Mouse (Mus musculus): ENCODE data around the gene Kirrel3. TPM values are rescaled to one million over a fixed set of nuclear protein-coding genes. Genes with fewer than 3 reads are reported as not detected.

Kirrel3 gene
- polyA plus RNA-seq, 1 experiment from 2014 or later, result 2.2 TPM

GRCm38 (mm10) chr9:34825089-34825400, 339.4 kb downstream of the Kirrel3 start:
- Histone ChIP-seq H3K9ac (no peak overlapping the region), H3K27ac (no peak overlapping the region), H3K4me3 (replicated peaks) (no peak overlapping the region), H3K4me2 (replicated peaks) (no peak overlapping the region), H3K36me3 (no peaks in the 10 kb centered on the region), H3K27me3 (replicated peaks) (no peaks in the 10 kb centered on the region), H3K9me3 (no peaks in the 10 kb centered on the region), H3K4me1 (replicated peaks) (no peaks in the 10 kb centered on the region)
- no peak for ATAC-seq
- 61% methylated on average over 2 of the region's 2 CpGs for WGBS

GRCm38 (mm10) chr9:34825402-34826008, 339.8 kb downstream of the Kirrel3 start:
- Histone ChIP-seq H3K4me1 (replicated peaks) (no peaks in the 10 kb centered on the region), H3K27me3 (replicated peaks) (no peaks in the 10 kb centered on the region), H3K4me3 (replicated peaks) (no peak overlapping the region), H3K9ac (no peak overlapping the region), H3K27ac (no peak overlapping the region), H3K36me3 (no peaks in the 10 kb centered on the region), H3K4me2 (replicated peaks) (no peak overlapping the region), H3K9me3 (no peaks in the 10 kb centered on the region)
- WGBS, result 68% methylated on average over 11 of the region's 11 CpGs
- ATAC-seq, result no peak

- 42% methylated on average over 3 of the region's 3 CpGs for WGBS
- H3K9me3 ChIP-seq, result no peaks in the 10 kb centered on the region
- no peak overlapping the region for H3K27ac ChIP-seq
- no peak overlapping the region for H3K4me2 ChIP-seq (replicated peaks)
- H3K4me3 ChIP-seq (replicated peaks), result no peak overlapping the region
- no peak overlapping the region for H3K9ac ChIP-seq
- H3K4me1 ChIP-seq (replicated peaks), result no peaks in the 10 kb centered on the region
- no peaks in the 10 kb centered on the region for H3K36me3 ChIP-seq
- no peaks in the 10 kb centered on the region for H3K27me3 ChIP-seq (replicated peaks)
- no peak for ATAC-seq
These were observed 345.0 kb downstream of the Kirrel3 start for GRCm38 (mm10) chr9:34830696-34831095.

- Histone ChIP-seq H3K9me3 (no peaks in the 10 kb centered on the region), H3K27me3 (replicated peaks) (no peaks in the 10 kb centered on the region), H3K4me3 (replicated peaks) (no peak overlapping the region), H3K36me3 (no peaks in the 10 kb centered on the region), H3K4me1 (replicated peaks) (no peaks in the 10 kb centered on the region), H3K4me2 (replicated peaks) (no peak overlapping the region), H3K9ac (no peak overlapping the region), H3K27ac (no peak overlapping the region)
- 69% methylated on average over 2 of the region's 2 CpGs for WGBS
- no peak for ATAC-seq
These were observed 351.1 kb downstream of the Kirrel3 start for GRCm38 (mm10) chr9:34836801-34837200.

- no peak overlapping the region for H3K4me3 ChIP-seq (replicated peaks)
- no peak overlapping the region for H3K27ac ChIP-seq
- no peaks in the 10 kb centered on the region for H3K27me3 ChIP-seq (replicated peaks)
- no peak overlapping the region for H3K9ac ChIP-seq
- no peaks in the 10 kb centered on the region for H3K36me3 ChIP-seq
- H3K4me2 ChIP-seq (replicated peaks), result no peak overlapping the region
- 44% methylated on average over 10 of the region's 10 CpGs for WGBS
- H3K9me3 ChIP-seq, result no peaks in the 10 kb centered on the region
- no peaks in the 10 kb centered on the region for H3K4me1 ChIP-seq (replicated peaks)
- ATAC-seq, result no peak
These were observed 352.2 kb downstream of the Kirrel3 start for GRCm38 (mm10) chr9:34837700-34838462.

- 76% methylated on average over 10 of the region's 10 CpGs for WGBS
- Histone ChIP-seq H3K4me2 (replicated peaks) (no peak overlapping the region), H3K4me1 (replicated peaks) (no peaks in the 10 kb centered on the region), H3K4me3 (replicated peaks) (no peak overlapping the region), H3K27ac (no peak overlapping the region), H3K9ac (no peak overlapping the region), H3K36me3 (no peaks in the 10 kb centered on the region), H3K9me3 (no peaks in the 10 kb centered on the region), H3K27me3 (replicated peaks) (0 out of 2 replicates have a peak, but pooled peaks cover 3% of the 10 kb centered on the region)
- no peak for ATAC-seq
These were observed 357.7 kb downstream of the Kirrel3 start for GRCm38 (mm10) chr9:34843275-34843965.

- Histone ChIP-seq H3K36me3 (no peaks in the 10 kb centered on the region), H3K27ac (no peak overlapping the region), H3K4me3 (replicated peaks) (no peak overlapping the region), H3K9ac (no peak overlapping the region), H3K4me2 (replicated peaks) (no peak overlapping the region), H3K4me1 (replicated peaks) (no peaks in the 10 kb centered on the region), H3K9me3 (no peaks in the 10 kb centered on the region), H3K27me3 (replicated peaks) (0 out of 2 replicates have a peak, but pooled peaks cover 3% of the 10 kb centered on the region)
- 41% methylated on average over 1 of the region's 1 CpGs for WGBS
- ATAC-seq, result no peak
These were observed 360.7 kb downstream of the Kirrel3 start for GRCm38 (mm10) chr9:34846440-34846839.

- Histone ChIP-seq H3K4me1 (replicated peaks) (no peaks in the 10 kb centered on the region), H3K27me3 (replicated peaks) (0 out of 2 replicates have a peak, but pooled peaks cover 3% of the 10 kb centered on the region), H3K27ac (no peak overlapping the region), H3K9me3 (no peaks in the 10 kb centered on the region), H3K36me3 (no peaks in the 10 kb centered on the region), H3K4me3 (replicated peaks) (no peak overlapping the region), H3K9ac (no peak overlapping the region), H3K4me2 (replicated peaks) (no peak overlapping the region)
- 57% methylated on average over 5 of the region's 5 CpGs for WGBS
- ATAC-seq, result no peak
These were observed 362.0 kb downstream of the Kirrel3 start for GRCm38 (mm10) chr9:34847664-34848063.

GRCm38 (mm10) chr9:34851136-34851535, 365.4 kb downstream of the Kirrel3 start:
- H3K27ac ChIP-seq, result no peak overlapping the region
- 85% methylated on average over 4 of the region's 4 CpGs for WGBS
- no peak overlapping the region for H3K4me3 ChIP-seq (replicated peaks)
- no peaks in the 10 kb centered on the region for H3K27me3 ChIP-seq (replicated peaks)
- H3K36me3 ChIP-seq, result no peaks in the 10 kb centered on the region
- no peak for ATAC-seq
- H3K9me3 ChIP-seq, result no peaks in the 10 kb centered on the region
- no peak overlapping the region for H3K4me2 ChIP-seq (replicated peaks)
- H3K9ac ChIP-seq, result no peak overlapping the region
- no peaks in the 10 kb centered on the region for H3K4me1 ChIP-seq (replicated peaks)

- Histone ChIP-seq H3K27me3 (replicated peaks) (no peaks in the 10 kb centered on the region), H3K4me3 (replicated peaks) (no peak overlapping the region), H3K9ac (no peak overlapping the region), H3K4me1 (replicated peaks) (no peaks in the 10 kb centered on the region), H3K36me3 (no peaks in the 10 kb centered on the region), H3K27ac (no peak overlapping the region), H3K9me3 (no peaks in the 10 kb centered on the region), H3K4me2 (replicated peaks) (no peak overlapping the region)
- no peak for ATAC-seq
- WGBS, result 68% methylated on average over 9 of the region's 9 CpGs
These were observed 371.9 kb downstream of the Kirrel3 start for GRCm38 (mm10) chr9:34857575-34857974.

GRCm38 (mm10) chr9:34858071-34858470, 372.4 kb downstream of the Kirrel3 start:
- WGBS, result 94% methylated on average over 10 of the region's 10 CpGs
- H3K4me2 ChIP-seq (replicated peaks), result no peak overlapping the region
- no peak for ATAC-seq
- no peaks in the 10 kb centered on the region for H3K4me1 ChIP-seq (replicated peaks)
- no peak overlapping the region for H3K4me3 ChIP-seq (replicated peaks)
- no peak overlapping the region for H3K9ac ChIP-seq
- H3K36me3 ChIP-seq, result no peaks in the 10 kb centered on the region
- H3K27ac ChIP-seq, result no peak overlapping the region
- no peaks in the 10 kb centered on the region for H3K27me3 ChIP-seq (replicated peaks)
- no peaks in the 10 kb centered on the region for H3K9me3 ChIP-seq

- H3K27me3 ChIP-seq (replicated peaks), result no peaks in the 10 kb centered on the region
- no peak for ATAC-seq
- no peaks in the 10 kb centered on the region for H3K4me1 ChIP-seq (replicated peaks)
- H3K4me2 ChIP-seq (replicated peaks), result no peak overlapping the region
- H3K9me3 ChIP-seq, result no peaks in the 10 kb centered on the region
- WGBS, result 46% methylated on average over 4 of the region's 4 CpGs
- H3K4me3 ChIP-seq (replicated peaks), result no peak overlapping the region
- H3K9ac ChIP-seq, result no peak overlapping the region
- no peaks in the 10 kb centered on the region for H3K36me3 ChIP-seq
- H3K27ac ChIP-seq, result no peak overlapping the region
These were observed 375.2 kb downstream of the Kirrel3 start for GRCm38 (mm10) chr9:34860934-34861333.
